Mouse (Mus musculus): ENCODE measurements around the gene Galnt16. TPM values are rescaled to one million over a fixed set of nuclear protein-coding genes. Genes with fewer than 3 reads are reported as not detected.
A peak's percentile ranks its signal among the peaks of the same experiment; 100 is the strongest.

Galnt16 gene
- 25.4 and 27.6 TPM in 2 replicates for polyA plus RNA-seq (2015; fragmentation: Nextera tagmentation; extraction: Ambion mirVana)

GRCm38 (mm10) chr12:80517977-80518376 is at the start of gene Galnt16:
Galnt16 (plus strand) TSS chr12:80518277.
- peaks cover 24% of the 10 kb centered on the region for H3K4me1 ChIP-seq
- H3K36me3 ChIP-seq = no peaks in the 10 kb centered on the region
- peak within 1 kb of the TSS; percentile 68 for H3K4me3 ChIP-seq (replicated peaks)
- ATAC-seq (ENCODE audit: insufficient number of reproducible peaks, low FRiP score, low TSS enrichment, low read depth) = no peak
- peak within 1 kb of the TSS; percentile 29 for H3K27ac ChIP-seq (replicated peaks)
- no peaks in the 10 kb centered on the region for H3K9me3 ChIP-seq (replicated peaks)
- H3K4me2 ChIP-seq (replicated peaks) = peak within 1 kb of the TSS; percentile 97
- peaks cover 54% of the 10 kb centered on the region for H3K27me3 ChIP-seq
- 6% methylated on average over 14 of the region's 14 CpGs for WGBS
- peak within 1 kb of the TSS; percentile 43 for H3K9ac ChIP-seq

- 73% methylated on average over 2 of the region's 2 CpGs for WGBS
- no peaks in the 10 kb centered on the region for H3K27me3 ChIP-seq
These were observed 47.9 kb upstream of the Galnt16 start for GRCm38 (mm10) chr12:80470206-80470605.

GRCm38 (mm10) chr12:80471926-80472325 is 46.2 kb upstream of the Galnt16 start:
- Histone ChIP-seq H3K27me3 (no peaks in the 10 kb centered on the region), H3K4me2 (replicated peaks) (no peak overlapping the region), H3K36me3 (no peaks in the 10 kb centered on the region; the same call in 1 of the 2 replicates), H3K4me3 (replicated peaks) (no peak overlapping the region), H3K9ac (no peak overlapping the region), H3K4me1 (no peaks in the 10 kb centered on the region), H3K9me3 (replicated peaks) (no peaks in the 10 kb centered on the region), H3K27ac (replicated peaks) (no peak overlapping the region)
- no peak for ATAC-seq (ENCODE audit: insufficient number of reproducible peaks, low FRiP score, low TSS enrichment, low read depth)
- 68% methylated on average over 4 of the region's 4 CpGs for WGBS

More at GRCm38 (mm10) chr12:80470206-80470605, 47.9 kb upstream of the Galnt16 start:
- no peak overlapping the region for H3K27ac ChIP-seq (replicated peaks)
- H3K4me2 ChIP-seq (replicated peaks) = no peak overlapping the region
- no peaks in the 10 kb centered on the region for H3K4me1 ChIP-seq
- H3K36me3 ChIP-seq = no peaks in the 10 kb centered on the region
- no peaks in the 10 kb centered on the region for H3K9me3 ChIP-seq (replicated peaks)
- no peak for ATAC-seq (ENCODE audit: insufficient number of reproducible peaks, low FRiP score, low TSS enrichment, low read depth)
- H3K9ac ChIP-seq = no peak overlapping the region
- no peak overlapping the region for H3K4me3 ChIP-seq (replicated peaks)

- Histone ChIP-seq H3K27me3 (no peaks in the 10 kb centered on the region), H3K4me2 (replicated peaks) (no peak overlapping the region), H3K36me3 (no peaks in the 10 kb centered on the region; the same call in 1 of the 2 replicates), H3K27ac (replicated peaks) (no peak overlapping the region), H3K9me3 (replicated peaks) (no peaks in the 10 kb centered on the region), H3K4me1 (no peaks in the 10 kb centered on the region), H3K9ac (no peak overlapping the region), H3K4me3 (replicated peaks) (no peak overlapping the region)
- ATAC-seq (ENCODE audit: insufficient number of reproducible peaks, low FRiP score, low TSS enrichment, low read depth) = no peak
- WGBS = 73% methylated on average over 3 of the region's 3 CpGs
These were observed 44.3 kb upstream of the Galnt16 start for GRCm38 (mm10) chr12:80473731-80474130.

GRCm38 (mm10) chr12:80479986-80480385 is 38.1 kb upstream of the Galnt16 start:
- H3K4me3 ChIP-seq (replicated peaks) = no peak overlapping the region
- no peaks in the 10 kb centered on the region for H3K4me1 ChIP-seq
- H3K4me2 ChIP-seq (replicated peaks) = no peak overlapping the region
- no peaks in the 10 kb centered on the region for H3K9me3 ChIP-seq (replicated peaks)
- no peak overlapping the region for H3K27ac ChIP-seq (replicated peaks)
- peaks cover 16% of the 10 kb centered on the region for H3K36me3 ChIP-seq
- 79% methylated on average over 3 of the region's 3 CpGs for WGBS
- no peak for ATAC-seq (ENCODE audit: insufficient number of reproducible peaks, low FRiP score, low TSS enrichment, low read depth)
- H3K9ac ChIP-seq = no peak overlapping the region
- H3K27me3 ChIP-seq = no peaks in the 10 kb centered on the region

GRCm38 (mm10) chr12:80483397-80483796 is 34.7 kb upstream of the Galnt16 start:
- WGBS = 57% methylated on average over 3 of the region's 3 CpGs
- peaks cover 22% of the 10 kb centered on the region; the same call in 1 of the 2 replicates for H3K36me3 ChIP-seq
- ATAC-seq (ENCODE audit: insufficient number of reproducible peaks, low FRiP score, low TSS enrichment, low read depth) = no peak

GRCm38 (mm10) chr12:80493311-80493710 is 24.8 kb upstream of the Galnt16 start:
- no peak for ATAC-seq (ENCODE audit: insufficient number of reproducible peaks, low FRiP score, low TSS enrichment, low read depth)
- Histone ChIP-seq H3K4me1 (no peaks in the 10 kb centered on the region), H3K9ac (no peak overlapping the region), H3K27ac (replicated peaks) (no peak overlapping the region), H3K4me3 (replicated peaks) (no peak overlapping the region), H3K27me3 (no peaks in the 10 kb centered on the region), H3K36me3 (peaks cover 39% of the 10 kb centered on the region), H3K9me3 (replicated peaks) (no peaks in the 10 kb centered on the region), H3K4me2 (replicated peaks) (no peak overlapping the region)
- 94% methylated on average over 5 of the region's 5 CpGs for WGBS

More at GRCm38 (mm10) chr12:80483397-80483796, 34.7 kb upstream of the Galnt16 start:
- no peak overlapping the region for H3K9ac ChIP-seq
- H3K27ac ChIP-seq (replicated peaks) = no peak overlapping the region
- H3K4me3 ChIP-seq (replicated peaks) = no peak overlapping the region
- no peak overlapping the region for H3K4me2 ChIP-seq (replicated peaks)
- H3K27me3 ChIP-seq = no peaks in the 10 kb centered on the region
- no peaks in the 10 kb centered on the region for H3K9me3 ChIP-seq (replicated peaks)
- no peaks in the 10 kb centered on the region for H3K4me1 ChIP-seq

- H3K27me3 ChIP-seq = no peaks in the 10 kb centered on the region
- ATAC-seq (ENCODE audit: insufficient number of reproducible peaks, low FRiP score, low TSS enrichment, low read depth) = no peak
- no peak overlapping the region for H3K4me3 ChIP-seq (replicated peaks)
- no peak overlapping the region for H3K27ac ChIP-seq (replicated peaks)
- no peaks in the 10 kb centered on the region for H3K9me3 ChIP-seq (replicated peaks)
- 74% methylated on average over 1 of the region's 1 CpGs for WGBS
- H3K4me1 ChIP-seq = no peaks in the 10 kb centered on the region
- H3K4me2 ChIP-seq (replicated peaks) = no peak overlapping the region
- H3K36me3 ChIP-seq = peaks cover 22% of the 10 kb centered on the region
- H3K9ac ChIP-seq = no peak overlapping the region
These were observed 22.4 kb upstream of the Galnt16 start for GRCm38 (mm10) chr12:80495691-80496090.

GRCm38 (mm10) chr12:80498356-80498755 is 19.7 kb upstream of the Galnt16 start:
- Histone ChIP-seq H3K4me1 (no peaks in the 10 kb centered on the region), H3K9ac (no peak overlapping the region), H3K4me2 (replicated peaks) (no peak overlapping the region), H3K27me3 (no peaks in the 10 kb centered on the region), H3K36me3 (peaks cover 4% of the 10 kb centered on the region; the same call in 1 of the 2 replicates), H3K27ac (replicated peaks) (no peak overlapping the region), H3K4me3 (replicated peaks) (no peak overlapping the region), H3K9me3 (replicated peaks) (no peaks in the 10 kb centered on the region)
- no peak for ATAC-seq (ENCODE audit: insufficient number of reproducible peaks, low FRiP score, low TSS enrichment, low read depth)
- 54% methylated on average over 4 of the region's 4 CpGs for WGBS

GRCm38 (mm10) chr12:80500506-80500905 is 17.6 kb upstream of the Galnt16 start:
- no peaks in the 10 kb centered on the region for H3K27me3 ChIP-seq
- peaks cover 14% of the 10 kb centered on the region for H3K4me1 ChIP-seq
- H3K27ac ChIP-seq (replicated peaks) = no peak overlapping the region
- no peaks in the 10 kb centered on the region for H3K9me3 ChIP-seq (replicated peaks)
- 53% methylated on average over 1 of the region's 1 CpGs for WGBS
- H3K4me2 ChIP-seq (replicated peaks) = no peak overlapping the region
- no peak overlapping the region for H3K9ac ChIP-seq
- no peaks in the 10 kb centered on the region for H3K36me3 ChIP-seq
- H3K4me3 ChIP-seq (replicated peaks) = no peak overlapping the region
- ATAC-seq (ENCODE audit: insufficient number of reproducible peaks, low FRiP score, low TSS enrichment, low read depth) = no peak

- ATAC-seq (ENCODE audit: insufficient number of reproducible peaks, low FRiP score, low TSS enrichment, low read depth) = peak; percentile 63; the same call in 1 of the 2 replicates
- Histone ChIP-seq H3K27ac (replicated peaks) (peak overlapping the region; percentile 68), H3K36me3 (no peaks in the 10 kb centered on the region), H3K9ac (no peak overlapping the region), H3K4me3 (replicated peaks) (no peak overlapping the region), H3K9me3 (replicated peaks) (no peaks in the 10 kb centered on the region), H3K27me3 (no peaks in the 10 kb centered on the region), H3K4me2 (replicated peaks) (no peak overlapping the region), H3K4me1 (peaks cover 31% of the 10 kb centered on the region)
- 28% methylated on average over 5 of the region's 5 CpGs for WGBS
These were observed 13.4 kb upstream of the Galnt16 start for GRCm38 (mm10) chr12:80504718-80505117.

GRCm38 (mm10) chr12:80507041-80507745 is 10.9 kb upstream of the Galnt16 start:
- Histone ChIP-seq H3K27me3 (no peaks in the 10 kb centered on the region), H3K9ac (no peak overlapping the region), H3K4me3 (replicated peaks) (no peak overlapping the region), H3K36me3 (no peaks in the 10 kb centered on the region), H3K4me1 (peaks cover 31% of the 10 kb centered on the region), H3K9me3 (replicated peaks) (no peaks in the 10 kb centered on the region), H3K27ac (replicated peaks) (0 out of 2 replicates have a peak overlapping the region, but pooled peaks have one; percentile 48), H3K4me2 (replicated peaks) (no peak overlapping the region)
- WGBS = 50% methylated on average over 14 of the region's 14 CpGs
- ATAC-seq (ENCODE audit: insufficient number of reproducible peaks, low FRiP score, low TSS enrichment, low read depth) = no peak

All from embryonic facial prominence, embryonic 15.5 days (tissue).